Mouse (Mus musculus): ENCODE data around the gene Prss43.

DNA sequence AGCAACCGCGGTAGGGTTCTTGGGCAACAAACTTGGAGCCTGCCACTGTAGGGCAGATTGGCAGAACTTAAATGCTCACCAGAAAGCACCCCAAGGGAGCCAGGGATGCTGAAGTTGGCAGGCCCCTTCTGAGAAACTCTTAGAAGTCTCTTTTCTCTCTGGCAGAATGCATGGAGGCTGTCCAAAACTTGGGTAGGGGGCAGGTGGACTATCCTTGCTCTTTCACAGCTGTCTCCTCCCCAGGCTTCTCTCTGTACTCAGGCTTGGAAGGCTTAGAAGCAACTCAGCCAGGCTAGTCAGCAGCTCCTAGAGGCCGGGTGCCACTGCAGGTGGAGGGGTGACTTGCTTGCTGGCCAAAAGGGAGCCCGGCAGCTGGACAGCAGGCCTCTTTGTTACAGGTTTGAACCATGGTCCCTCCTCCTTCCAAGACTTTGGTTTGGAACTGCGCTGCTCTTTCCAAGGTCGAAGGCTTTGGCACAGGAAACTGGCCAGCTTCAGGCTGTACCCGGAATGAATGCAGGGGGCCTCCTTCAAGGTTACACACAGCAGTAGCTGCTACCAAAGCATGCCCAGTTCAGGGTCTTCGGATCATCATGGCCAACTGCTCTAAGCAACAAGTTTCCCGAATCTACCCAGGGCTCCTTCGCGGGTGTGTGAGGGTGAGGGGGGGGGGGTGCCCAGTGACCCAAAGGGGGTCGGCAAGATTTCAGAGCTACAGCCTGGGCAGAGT is 52.9 kb downstream of the Prss43 start, which contains the start of gene Als2cl:
- no peak for TF ChIP-seq TAL1 (IDR thresholded peaks at IDR 0.05; ENCODE audit: low read length)
- no peak for TF ChIP-seq POLR2A (IDR thresholded peaks at IDR 0.05; ENCODE audit: control insufficient read depth in 1 of 2, insufficient read depth in 1 of 2, low read depth in 1 of 2, low read length in 2 of 2, poor library complexity in 1 of 2)
- no peak for TF ChIP-seq ZKSCAN1 (IDR thresholded peaks at IDR 0.05; ENCODE audit: low read depth, low read length)
- TF ChIP-seq TCF12 (IDR thresholded peaks at IDR 0.05; ENCODE audit: low read depth, low read length), result no peak
- TF ChIP-seq MAZ (IDR thresholded peaks at IDR 0.05; ENCODE audit: low read depth, low read length), result no peak
- no peak for TF ChIP-seq CTCF (IDR thresholded peaks at IDR 0.05 in 2 of 3, conservative IDR thresholded peaks at IDR 0.05 in 1 of 3; ENCODE audit: control insufficient read depth in 1 of 3, insufficient read depth in 1 of 3, low read depth in 2 of 3, low read length in 3 of 3, poor library complexity in 1 of 3, severe bottlenecking in 1 of 3)
- no peak for TF ChIP-seq ZC3H11A (IDR thresholded peaks at IDR 0.05; ENCODE audit: low read depth, low read length)
- no peak for TF ChIP-seq EP300 (IDR thresholded peaks at IDR 0.05; ENCODE audit: low read depth in 1 of 2, low read length in 2 of 2)
- TF ChIP-seq HCFC1 (IDR thresholded peaks at IDR 0.05; ENCODE audit: low read depth, low read length), result no peak
